9 mouse cellular contexts compared by ENCODE assay signal in the genomic region with DNA sequence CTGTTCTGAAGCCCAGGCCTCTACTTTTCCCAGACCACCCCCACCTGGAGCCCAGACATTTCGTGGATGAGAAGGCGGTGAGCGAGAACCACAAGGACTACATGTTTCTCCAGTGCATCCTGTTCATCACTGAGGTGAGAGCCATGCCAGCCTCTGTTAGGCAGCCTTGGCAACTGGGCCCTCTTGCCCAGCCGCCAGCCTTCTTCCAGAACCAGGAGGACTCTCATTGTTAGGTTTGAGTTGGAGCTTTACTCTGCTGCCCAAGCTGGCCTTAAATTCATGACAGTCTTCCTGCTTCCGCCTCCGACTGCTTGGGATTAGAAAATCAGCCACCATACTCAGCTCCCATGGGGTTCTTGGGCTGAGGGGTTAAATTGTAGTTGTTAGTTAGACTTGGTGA. TPM values are rescaled to one million over a fixed set of nuclear protein-coding genes. Genes with fewer than 3 reads are reported as not detected.
DNase-seq lines count a peak whose midpoint lies in the region; ATAC-seq and TF ChIP-seq lines count a peak whose summit lies in the region.
"Had no signal": no experiment of that assay in that cellular context is flagged by ENCODE, and none has a peak within 500 bp of the region (broad histone marks: within the 10 kb centered on the region; RNA-seq: fewer than 3 reads in every experiment).

No protein-coding gene starts in this region.

- no peaks in the 10 kb centered on the region for H3K27me3 ChIP-seq in heart, embryonic 15.5 days
- no peaks in the 10 kb centered on the region for H3K27me3 ChIP-seq in testis, adult 2 months (ENCODE audit: control insufficient read depth, insufficient read depth, low read length)
- H3K27me3 ChIP-seq in limb, embryonic 14.5 days (ENCODE audit: control insufficient read depth, insufficient read depth, low read length), result no peaks in the 10 kb centered on the region

- no peak for TF ChIP-seq CTCF in testis, adult 2 months (IDR thresholded peaks at IDR 0.05; ENCODE audit: control insufficient read depth, insufficient read depth, insufficient replicate concordance, low read depth, low read length)

- no peak for ATAC-seq in heart, embryonic 15.5 days (replicated peaks; ENCODE audit: insufficient number of reproducible peaks, insufficient read depth, low FRiP score, low read depth)
- no peak for ATAC-seq in limb, embryonic 14.5 days (ENCODE audit: low FRiP score, low read depth)
- no peak for ATAC-seq in erythroid progenitor cell, adult 5-6 weeks (replicated peaks; ENCODE audit: low FRiP score, poor library complexity, severe bottlenecking)

- WGBS in heart, embryonic 15.5 days, result 83% methylated on average over 6 of the region's 6 CpGs
- 89% methylated on average over 6 of the region's 6 CpGs for WGBS in limb, embryonic 14.5 days

- H3K4me3 ChIP-seq in heart, embryonic 15.5 days, result no peak overlapping the region
- H3K4me3 ChIP-seq in testis, adult 2 months (ENCODE audit: control insufficient read depth, low read depth, low read length), result no peak overlapping the region
- H3K4me3 ChIP-seq in limb, embryonic 14.5 days (replicated peaks; ENCODE audit: low read length), result no peak overlapping the region

- DNase-seq in heart, postnatal 36 days, result no peak
- DNase-seq in testis, postnatal 14 days (ENCODE audit: low spot score), result no peak
- no peak for DNase-seq in limb, embryonic 14.5 days (ENCODE audit: low spot score)
- no peak for DNase-seq in adrenal gland, adult 2 months
- DNase-seq in right cerebral cortex, postnatal 25 days, result no peak
- DNase-seq: thymus, adult 2 months had no signal

- peaks cover 55% of the 10 kb centered on the region for H3K4me1 ChIP-seq in heart, embryonic 15.5 days (replicated peaks)
- peaks cover 5% of the 10 kb centered on the region for H3K4me1 ChIP-seq in testis, adult 2 months (ENCODE audit: control insufficient read depth, insufficient read depth, low read length)
- peaks cover 45% of the 10 kb centered on the region for H3K4me1 ChIP-seq in limb, embryonic 14.5 days (ENCODE audit: control insufficient read depth, insufficient read depth, low read length)

- H3K4me2 ChIP-seq in heart, embryonic 15.5 days, result no peak overlapping the region
- H3K4me2 ChIP-seq in limb, embryonic 14.5 days (replicated peaks; ENCODE audit: low read depth, low read length, severe bottlenecking), result no peak overlapping the region

- no peaks in the 10 kb centered on the region for H3K9me3 ChIP-seq in heart, embryonic 15.5 days (replicated peaks)
- H3K9me3 ChIP-seq in limb, embryonic 14.5 days (ENCODE audit: control insufficient read depth, low read length), result no peaks in the 10 kb centered on the region

- H3K9ac ChIP-seq in heart, embryonic 15.5 days, result peak overlapping the region; percentile 53
- H3K9ac ChIP-seq in limb, embryonic 14.5 days (ENCODE audit: low read depth, low read length, severe bottlenecking), result no peak overlapping the region

- H3K27ac ChIP-seq in heart, embryonic 15.5 days, result peak overlapping the region; percentile 100
- H3K27ac ChIP-seq in testis, adult 2 months (ENCODE audit: control insufficient read depth, insufficient read depth, low read depth, low read length), result peak overlapping the region; percentile 94
- H3K27ac ChIP-seq in limb, embryonic 14.5 days (replicated peaks; ENCODE audit: low read depth, low read length), result peak overlapping the region; percentile 96

- intact Hi-C loops in heart, postnatal 36 days (cut with DNase I), result loop anchor here (2.0 to 5.0 kb wide), 3 partner anchors 107 to 273 kb away; no protein-coding TSS in a partner anchor

- TF ChIP-seq POLR2A in testis, adult 2 months (IDR thresholded peaks at IDR 0.05; ENCODE audit: control insufficient read depth, low read depth, low read length), result no peak
- TF ChIP-seq POLR2A in limb, embryonic 14.5 days (IDR thresholded peaks at IDR 0.05; ENCODE audit: borderline replicate concordance, extremely low read depth, insufficient read depth, insufficient read length), result no peak

- peaks cover 25% of the 10 kb centered on the region for H3K36me3 ChIP-seq in heart, embryonic 15.5 days
- peaks cover 9% of the 10 kb centered on the region for H3K36me3 ChIP-seq in testis, adult 2 months (ENCODE audit: control insufficient read depth, insufficient read depth, low read length)
- H3K36me3 ChIP-seq in limb, embryonic 14.5 days (ENCODE audit: control insufficient read depth, insufficient read depth, low read length), result peaks cover 60% of the 10 kb centered on the region

RNA-seq across cellular contexts. Expression of gene Ptpa, which starts 23.8 kb away (rescaled TPM):
- polyA plus RNA-seq in heart, embryonic 15.5 days (2015; fragmentation: Nextera tagmentation; extraction: Ambion mirVana), result 102 and 119 TPM in 2 replicates
- 10 to 100 TPM; 82.9 to 85.1 TPM for total RNA-seq in heart, postnatal 36 days (2021)
- 87.3 and 106 TPM in 2 replicates for polyA plus RNA-seq in testis, adult 2 months (2012; rRNA removed)
- 142 and 168 TPM in 2 replicates for polyA plus RNA-seq in limb, embryonic 14.5 days (2012; rRNA removed)
- 74.5 and 87.6 TPM in 2 replicates for polyA plus RNA-seq in limb, embryonic 14.5 days (2014; fragmentation: Nextera tagmentation; extraction: Ambion mirVana)
- 118 and 151 TPM in 2 replicates for total RNA-seq in erythroid progenitor cell, adult 5-6 weeks (2015; ENCODE audit: low replicate concordance)
- 103 and 168 TPM in 2 replicates for total RNA-seq in erythroid progenitor cell, adult 5-6 weeks (2017; ENCODE audit: low replicate concordance)
- 100 to 1,000 TPM; 124 to 147 TPM for total RNA-seq in adrenal gland, adult 2 months (2021)
- 235 and 242 TPM in 2 replicates for polyA plus RNA-seq in adrenal gland, adult 2 months (2012; rRNA removed)

RNA-seq across cellular contexts. Expression of gene Crat, which starts 24.0 kb away (rescaled TPM):
- 108 and 109 TPM in 2 replicates for polyA plus RNA-seq in heart, embryonic 15.5 days (2015; fragmentation: Nextera tagmentation; extraction: Ambion mirVana)
- 100 to 1,000 TPM; 496 to 534 TPM for total RNA-seq in heart, postnatal 36 days (2021)
- 591 and 623 TPM in 2 replicates for polyA plus RNA-seq in testis, adult 2 months (2012; rRNA removed)
- 25.0 and 31.0 TPM in 2 replicates for polyA plus RNA-seq in limb, embryonic 14.5 days (2012; rRNA removed)
- 33.4 and 36.1 TPM in 2 replicates for polyA plus RNA-seq in limb, embryonic 14.5 days (2014; fragmentation: Nextera tagmentation; extraction: Ambion mirVana)
- total RNA-seq in erythroid progenitor cell, adult 5-6 weeks (2015; ENCODE audit: low replicate concordance), result 80.9 and 111 TPM in 2 replicates
- 33.9 and 79.7 TPM in 2 replicates for total RNA-seq in erythroid progenitor cell, adult 5-6 weeks (2017; ENCODE audit: low replicate concordance)
- total RNA-seq in adrenal gland, adult 2 months (2021), result 100 to 1,000 TPM; 216 to 274 TPM
- 326 and 448 TPM in 2 replicates for polyA plus RNA-seq in adrenal gland, adult 2 months (2012; rRNA removed)

RNA-seq across cellular contexts. Expression of gene Ier5l, which starts 34.4 kb away (rescaled TPM):
- 1.7 and 2.0 TPM in 2 replicates for polyA plus RNA-seq in heart, embryonic 15.5 days (2015; fragmentation: Nextera tagmentation; extraction: Ambion mirVana)
- 1 to 10 TPM; 4.6 to 5.6 TPM for total RNA-seq in heart, postnatal 36 days (2021)
- 2.2 and 2.8 TPM in 2 replicates for polyA plus RNA-seq in testis, adult 2 months (2012; rRNA removed)
- 31.0 and 47.8 TPM in 2 replicates for polyA plus RNA-seq in limb, embryonic 14.5 days (2012; rRNA removed)
- 3.9 and 7.5 TPM in 2 replicates for polyA plus RNA-seq in limb, embryonic 14.5 days (2014; fragmentation: Nextera tagmentation; extraction: Ambion mirVana)
- not detected in 2 replicates for total RNA-seq in erythroid progenitor cell, adult 5-6 weeks (2015; ENCODE audit: low replicate concordance)
- total RNA-seq in erythroid progenitor cell, adult 5-6 weeks (2017; ENCODE audit: low replicate concordance), result 0.51 TPM in 1 of 2 replicates, not detected in the other
- 1 to 10 TPM; 2.4 to 7.8 TPM for total RNA-seq in adrenal gland, adult 2 months (2021)
- polyA plus RNA-seq in adrenal gland, adult 2 months (2012; rRNA removed), result 30.6 and 39.4 TPM in 2 replicates

RNA-seq across cellular contexts. Expression of gene Dolpp1, which starts 47.6 kb away (rescaled TPM):
- 19.5 and 25.2 TPM in 2 replicates for polyA plus RNA-seq in heart, embryonic 15.5 days (2015; fragmentation: Nextera tagmentation; extraction: Ambion mirVana)
- total RNA-seq in heart, postnatal 36 days (2021), result 1 to 10 TPM; 7.6 to 8.8 TPM
- polyA plus RNA-seq in testis, adult 2 months (2012; rRNA removed), result 27.3 and 32.6 TPM in 2 replicates
- polyA plus RNA-seq in limb, embryonic 14.5 days (2012; rRNA removed), result 49.8 and 71.3 TPM in 2 replicates
- polyA plus RNA-seq in limb, embryonic 14.5 days (2014; fragmentation: Nextera tagmentation; extraction: Ambion mirVana), result 30.9 and 31.8 TPM in 2 replicates
- 4.6 and 14.1 TPM in 2 replicates for total RNA-seq in erythroid progenitor cell, adult 5-6 weeks (2015; ENCODE audit: low replicate concordance)
- total RNA-seq in erythroid progenitor cell, adult 5-6 weeks (2017; ENCODE audit: low replicate concordance), result 5.4 and 20.9 TPM in 2 replicates
- total RNA-seq in adrenal gland, adult 2 months (2021), result 10 to 100 TPM; 16.5 to 21.9 TPM
- 70.6 and 82.0 TPM in 2 replicates for polyA plus RNA-seq in adrenal gland, adult 2 months (2012; rRNA removed)
